Mouse (Mus musculus): ENCODE results near the gene Hibadh.

Hibadh gene

DNA sequence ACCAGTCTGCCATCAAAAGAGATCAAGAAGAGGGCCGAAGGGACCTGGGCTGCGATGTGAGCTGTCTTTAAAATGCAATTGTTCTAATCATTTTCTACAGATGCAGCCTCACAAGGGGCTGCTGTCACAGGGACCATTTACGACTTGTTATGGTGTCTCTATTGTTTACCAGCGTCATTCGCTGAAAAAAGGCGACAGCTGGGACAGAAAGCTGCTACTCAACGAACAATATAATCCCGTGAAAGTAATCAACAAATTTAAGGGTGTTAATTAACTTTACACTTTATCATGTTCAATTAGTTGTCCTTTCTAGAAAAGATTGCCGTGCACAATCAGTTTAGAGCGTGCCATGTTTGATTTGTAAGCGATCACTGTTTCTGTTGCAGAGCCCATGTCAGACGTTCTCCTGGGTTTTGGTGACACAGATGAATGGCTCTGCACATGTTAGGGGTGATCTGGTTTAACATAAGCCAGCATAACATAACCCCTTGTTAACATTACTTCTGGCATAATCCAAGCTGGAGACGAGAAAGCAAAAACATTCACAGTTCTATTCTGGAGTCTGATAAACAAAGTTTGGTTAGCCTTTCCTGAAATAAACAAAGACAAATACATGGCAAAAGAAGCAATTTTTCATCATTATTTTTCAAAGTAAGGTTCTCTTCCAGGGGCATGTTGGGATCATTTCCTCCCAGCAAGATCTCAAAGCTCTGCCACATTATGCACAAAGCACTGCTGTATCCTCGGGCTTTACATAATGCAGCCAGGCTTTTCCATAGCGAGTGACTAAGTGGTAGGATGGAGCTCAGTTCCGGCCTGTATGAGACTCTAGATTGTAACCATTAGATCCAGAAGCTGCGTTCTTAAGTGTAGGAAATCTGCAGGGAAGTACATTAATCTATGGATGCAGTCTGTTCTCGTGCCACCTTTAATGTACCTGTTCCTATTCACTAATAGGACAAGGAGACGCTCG, 72.6 kb downstream of the Hibadh start:
- no peak for DNase-seq (ENCODE audit: low read depth)

DNA sequence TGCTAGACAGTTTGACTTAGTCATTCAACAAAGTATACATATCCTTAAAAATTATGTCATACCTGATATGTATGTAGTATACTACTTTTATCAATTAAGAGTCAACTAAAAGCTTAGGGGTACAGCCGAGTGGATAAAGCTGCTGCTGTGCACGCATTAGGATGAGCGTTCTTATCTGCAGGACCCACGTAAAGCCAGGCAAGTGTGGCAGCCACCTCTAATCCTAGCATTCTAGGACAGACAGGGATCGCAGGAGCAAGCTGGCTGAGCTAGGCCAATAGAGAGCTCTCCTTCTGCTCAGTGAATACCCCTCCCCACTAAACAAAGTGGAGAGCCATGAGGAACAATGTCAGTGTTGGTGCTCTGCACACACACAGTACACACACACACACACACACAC, 75.0 kb downstream of the Hibadh start:
- DNase-seq (ENCODE audit: low read depth): no peak

DNA sequence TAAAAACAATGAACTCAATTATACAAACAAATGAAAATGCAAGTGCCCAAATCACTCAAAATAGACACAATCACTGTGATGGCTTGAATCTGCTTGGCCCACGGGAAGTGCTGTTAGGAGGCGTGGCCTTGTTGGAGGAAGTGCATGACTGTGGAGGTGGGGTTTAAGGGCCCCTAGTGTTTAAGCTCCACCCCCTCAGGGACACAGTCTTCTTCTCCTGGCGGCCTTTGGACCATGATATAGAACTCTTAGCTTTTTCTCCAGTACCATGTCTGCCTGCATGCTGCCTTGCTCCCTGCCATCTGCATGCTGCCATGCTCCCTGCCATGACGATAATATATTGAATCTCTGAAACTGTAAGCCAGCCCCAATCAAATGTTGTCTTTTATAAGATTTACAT, 77.2 kb downstream of the Hibadh start:
- no peak for DNase-seq (ENCODE audit: low read depth)

DNA sequence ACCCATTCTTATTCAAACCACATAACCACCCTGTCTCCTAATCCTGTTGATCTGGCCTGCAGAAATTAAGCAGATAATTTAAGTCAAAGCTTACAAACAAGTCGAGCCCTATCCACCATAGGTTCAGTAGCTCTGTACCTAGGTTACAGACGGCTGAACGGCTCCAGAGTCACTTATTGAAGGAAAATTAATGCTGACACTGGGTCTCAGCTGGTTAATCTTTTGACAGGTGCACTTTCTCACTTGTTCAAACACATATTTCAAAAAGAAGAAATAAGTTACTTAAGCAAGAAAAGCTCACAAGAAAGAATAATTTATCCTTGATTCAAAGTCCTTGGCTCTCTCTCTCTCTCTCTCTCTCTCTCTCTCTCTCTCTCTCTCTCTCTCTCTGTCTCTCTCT, 81.1 kb downstream of the Hibadh start:
- DNase-seq (ENCODE audit: low read depth): no peak

DNA sequence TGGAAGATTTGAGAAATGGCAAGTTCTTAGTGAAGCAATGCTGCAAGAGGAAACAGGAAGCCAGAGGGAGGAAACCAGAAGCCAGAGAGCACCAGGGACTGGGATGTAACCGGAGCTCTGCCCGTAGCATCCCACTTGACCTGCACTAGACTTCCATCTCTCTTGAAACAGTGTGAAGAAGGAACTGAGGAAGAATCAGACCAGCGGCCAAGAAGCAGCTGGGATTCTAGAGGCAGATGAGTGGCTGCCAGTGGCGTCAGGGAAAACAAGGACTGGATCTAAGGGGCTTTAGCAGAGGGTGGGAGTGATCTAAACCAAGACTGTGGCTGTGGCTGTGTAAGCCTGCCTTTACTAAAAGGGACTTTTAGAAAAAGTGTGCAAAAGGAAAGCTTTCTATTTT, 95.8 kb downstream of the Hibadh start:
- no peak for DNase-seq (ENCODE audit: low read depth)

DNA sequence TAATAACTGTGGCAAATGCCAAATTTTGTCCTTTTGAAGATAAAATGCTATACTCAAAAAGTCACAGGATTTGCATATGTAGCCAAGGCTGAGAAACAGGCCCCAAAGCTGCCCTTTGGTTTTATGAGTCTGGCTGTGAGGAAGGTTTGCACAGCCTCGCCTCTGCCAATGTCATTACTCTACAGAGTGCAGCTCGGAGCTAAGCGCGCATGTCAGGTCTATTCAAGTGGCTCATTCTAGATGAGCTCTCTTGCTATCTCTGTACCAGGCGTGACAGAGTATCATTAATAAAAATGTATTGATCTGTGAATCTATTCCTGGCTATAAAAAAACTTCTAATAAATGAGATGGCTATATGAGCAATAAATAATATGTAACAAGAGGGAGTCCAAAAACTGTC, 97.7 kb downstream of the Hibadh start:
- no peak for DNase-seq (ENCODE audit: low read depth)

DNA sequence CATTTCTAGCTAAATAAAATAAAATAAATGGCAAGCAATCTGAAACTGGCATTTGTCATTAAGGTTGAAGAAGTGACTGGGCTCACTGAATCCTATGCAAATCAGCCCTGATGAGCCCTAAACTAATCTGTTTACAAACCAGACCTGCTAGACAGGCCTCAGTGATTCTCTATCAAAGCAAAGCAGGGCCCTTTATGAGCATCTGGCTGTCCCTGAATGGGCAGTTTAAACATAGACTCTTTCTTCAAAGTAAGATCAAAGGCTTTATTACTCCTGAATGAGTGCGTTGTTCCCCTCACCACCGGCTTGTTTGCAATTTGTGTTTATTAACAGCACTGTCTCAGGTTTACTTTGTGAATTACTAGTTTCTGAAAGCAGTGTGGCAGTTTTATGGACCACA, 100.3 kb downstream of the Hibadh start:
- DNase-seq (ENCODE audit: low read depth): no peak

DNA sequence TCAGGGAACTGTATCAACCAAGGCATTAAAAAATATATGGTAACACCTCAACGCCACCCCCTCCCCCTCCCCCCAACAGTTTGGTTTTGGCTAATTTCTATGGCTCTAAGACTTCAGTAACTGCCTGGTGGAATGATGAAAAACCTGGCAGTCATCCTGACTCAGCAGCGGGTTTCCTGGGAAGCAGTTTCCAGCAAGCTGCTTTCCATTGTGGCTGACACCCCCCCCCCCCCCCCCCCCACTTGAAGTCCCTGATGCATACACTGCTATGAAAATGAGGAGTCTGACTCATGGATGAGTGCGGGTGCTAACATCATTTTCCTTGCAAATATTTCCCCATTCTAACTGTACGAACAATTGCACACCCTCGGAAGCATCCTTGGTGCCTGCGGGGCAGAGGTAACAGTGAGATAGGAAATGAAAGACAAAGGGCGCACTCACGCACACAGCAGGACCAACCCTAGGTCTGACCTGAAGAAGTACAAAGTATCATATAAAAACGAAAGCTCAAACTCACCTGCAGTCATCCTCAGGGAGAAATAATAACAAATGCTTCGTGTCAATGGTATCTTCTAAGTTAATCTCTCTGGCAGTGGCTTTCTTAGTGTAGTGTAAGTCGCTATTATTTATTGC, 105.0 kb downstream of the Hibadh start:
- DNase-seq (ENCODE audit: low read depth): no peak

DNA sequence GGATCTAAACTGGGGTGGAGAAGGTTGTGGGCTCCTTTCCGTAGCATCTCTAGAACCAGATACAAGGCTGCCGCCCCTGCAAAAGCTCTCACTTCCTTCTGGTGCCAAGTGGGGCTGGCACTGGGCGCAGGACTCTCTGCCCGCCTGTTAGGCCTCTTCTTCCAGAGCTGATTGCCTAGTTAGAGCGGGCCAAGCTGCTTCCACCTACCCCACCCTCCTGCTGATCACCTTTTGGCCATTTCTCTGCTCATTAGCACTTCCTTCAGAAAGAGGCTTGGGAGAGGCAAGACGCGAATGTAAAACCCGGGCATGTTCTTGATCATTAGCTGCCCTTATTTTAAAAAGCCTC, 108.1 kb downstream of the Hibadh start:
- no peak for DNase-seq (ENCODE audit: low read depth)

DNA sequence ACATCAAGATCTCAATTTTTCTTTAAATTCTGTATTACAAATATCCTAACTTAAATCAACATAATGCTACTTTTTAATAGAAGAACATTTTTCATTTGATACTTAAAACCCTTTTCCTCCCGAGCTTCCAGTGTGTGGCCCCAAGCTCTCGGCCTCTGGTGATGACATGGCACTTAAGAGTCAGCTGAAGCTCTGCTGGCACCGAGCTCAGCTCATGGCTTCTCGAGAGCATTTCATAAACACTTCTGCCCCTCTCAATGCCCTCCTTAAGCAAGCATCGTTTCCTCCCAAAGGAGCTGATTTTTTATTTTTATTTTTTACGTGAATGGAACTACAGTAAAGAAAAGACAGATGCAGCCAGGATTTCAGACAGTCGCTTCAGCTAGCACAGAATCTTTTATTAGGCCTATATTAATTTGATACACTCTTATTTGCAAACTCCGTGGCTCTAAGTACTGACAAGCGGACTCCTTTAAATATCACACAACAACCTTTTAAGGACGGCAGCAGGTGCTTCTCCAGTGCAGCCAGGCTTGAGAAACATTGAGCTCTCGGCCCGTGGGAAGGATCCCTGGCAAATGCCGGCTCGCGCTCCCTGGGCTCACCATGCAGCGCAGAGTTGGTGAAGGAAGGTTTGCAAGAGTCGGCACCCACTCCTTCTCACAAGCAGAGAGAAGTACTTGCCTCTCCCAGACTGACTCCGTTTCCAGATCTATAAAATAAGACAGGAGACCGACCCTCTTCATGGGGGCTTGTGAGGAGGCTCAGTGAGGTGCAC, 108.6 kb downstream of the Hibadh start:
- no peak for DNase-seq (ENCODE audit: low read depth)

DNA sequence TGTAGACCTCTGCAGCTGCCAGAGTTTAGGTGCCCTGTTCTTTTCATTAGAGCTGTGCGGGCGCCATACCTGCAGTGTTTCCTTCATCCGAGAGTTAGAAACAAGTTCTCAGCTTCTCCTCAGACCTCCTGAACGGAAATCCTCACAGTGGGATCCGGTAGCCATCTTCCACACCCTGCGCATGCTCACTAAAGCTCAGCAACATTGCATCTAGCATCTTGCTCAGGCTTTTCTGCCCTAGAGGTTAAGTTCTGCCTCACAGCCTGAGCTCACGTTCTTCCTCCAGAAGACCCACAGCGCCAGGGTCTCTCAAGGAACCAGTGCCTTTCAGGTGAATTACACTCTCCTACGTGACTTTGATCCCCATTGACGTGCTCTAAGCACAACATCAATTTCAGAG, 109.3 kb downstream of the Hibadh start:
- no peak for DNase-seq (ENCODE audit: low read depth)

DNA sequence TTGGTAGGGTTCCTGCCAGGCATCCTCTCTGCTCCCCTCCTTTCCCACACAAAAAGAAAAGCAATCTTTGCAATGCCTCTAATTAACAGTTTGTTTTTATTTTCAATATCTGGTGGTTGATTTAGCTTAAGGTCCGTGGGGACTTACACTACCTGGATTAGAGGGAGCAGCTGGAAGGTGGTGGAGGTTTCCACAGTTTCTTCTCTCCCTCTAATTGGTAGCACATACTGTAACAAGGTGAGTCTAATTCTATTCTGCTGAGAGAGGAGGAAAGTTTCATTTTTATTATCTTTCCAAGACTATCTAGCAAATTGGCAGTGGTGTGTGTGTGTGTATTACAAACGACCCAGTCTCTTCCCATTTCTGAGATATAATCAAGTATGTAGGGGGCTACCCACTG, 116.0 kb downstream of the Hibadh start:
- DNase-seq (ENCODE audit: low read depth): no peak

DNA sequence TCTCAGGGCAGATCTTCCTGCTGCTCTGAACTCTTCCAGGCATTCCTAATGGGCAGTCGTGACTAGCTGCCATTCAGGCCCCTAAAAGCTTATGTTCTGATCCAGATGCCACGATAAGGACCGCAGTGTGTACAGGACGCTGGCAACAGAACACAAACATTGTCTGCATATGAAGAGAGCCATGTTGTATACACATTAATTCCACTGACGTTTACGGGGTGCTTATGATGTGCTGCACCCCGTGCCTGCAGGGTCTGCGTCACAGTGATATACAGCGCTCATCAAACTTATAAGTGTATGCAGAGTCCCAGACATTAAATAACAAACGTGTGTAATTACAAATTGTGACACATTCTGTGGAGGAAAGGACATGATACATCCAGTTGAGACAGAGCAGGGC, 121.5 kb downstream of the Hibadh start:
- no peak for DNase-seq (ENCODE audit: low read depth)

DNA sequence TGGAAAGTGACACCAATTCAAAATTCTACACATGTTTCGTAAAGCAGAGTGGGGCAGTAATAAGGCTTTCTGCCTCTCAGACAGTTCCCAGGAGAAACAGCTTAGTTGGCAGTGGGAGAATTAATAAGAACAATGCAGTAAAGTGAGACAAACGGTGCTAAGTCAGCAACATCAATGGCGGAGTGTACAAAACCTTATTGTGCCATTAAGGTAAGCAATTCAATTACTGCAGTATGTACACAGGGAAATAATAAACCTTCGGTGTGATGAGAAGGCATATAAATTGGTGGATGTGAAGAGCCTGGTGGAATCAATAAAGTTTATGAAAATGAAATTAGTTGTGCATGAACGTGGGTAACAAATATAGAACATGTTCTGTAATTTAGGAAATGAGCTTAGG, 122.9 kb downstream of the Hibadh start:
- DNase-seq (ENCODE audit: low read depth): no peak

DNA sequence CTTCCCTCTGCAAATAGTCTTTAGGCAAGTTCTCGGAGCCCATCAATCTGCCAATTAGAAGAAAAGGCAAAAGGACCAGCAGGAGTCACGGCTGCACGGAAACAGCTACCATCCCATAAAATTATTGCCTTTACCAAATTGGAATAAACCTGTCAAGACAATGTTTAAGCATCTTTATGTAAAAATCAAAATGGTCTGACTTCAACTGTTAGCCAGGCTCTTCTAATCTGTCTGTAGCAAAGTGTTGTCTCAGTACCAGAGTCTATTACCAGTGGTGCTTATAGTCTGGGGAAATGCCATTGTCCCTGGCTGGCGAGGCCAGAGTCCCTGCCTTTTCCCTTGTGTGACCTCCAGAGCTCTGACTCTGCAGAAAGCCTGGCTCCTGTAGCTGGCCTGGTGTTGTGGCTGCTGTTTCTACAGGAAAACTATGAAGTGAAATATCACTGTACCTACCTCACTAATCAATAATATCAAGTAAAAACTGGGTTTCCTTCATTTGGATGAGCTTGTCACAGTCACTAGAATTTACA, 126.2 kb downstream of the Hibadh start:
- no peak for DNase-seq (ENCODE audit: low read depth)

DNA sequence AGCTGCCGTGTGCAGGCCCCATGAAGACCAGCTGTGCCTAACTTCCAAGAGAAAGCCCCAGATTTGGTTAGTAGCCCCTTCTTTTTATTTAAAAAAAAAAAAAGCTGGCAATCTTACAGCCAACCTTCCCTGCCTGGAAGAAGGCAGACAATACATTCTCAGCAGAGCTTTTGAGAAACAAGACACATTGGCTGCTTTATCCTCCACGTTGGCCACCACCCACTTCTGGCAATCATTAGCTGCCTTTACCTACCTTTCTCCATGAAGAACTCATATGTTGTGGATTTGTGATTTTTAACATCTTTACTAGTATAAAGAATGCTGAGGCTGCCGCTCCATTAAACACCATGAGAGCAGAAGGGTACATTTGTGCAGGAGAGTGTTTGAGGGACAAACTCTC, 131.4 kb downstream of the Hibadh start:
- DNase-seq (ENCODE audit: low read depth): no peak

DNA sequence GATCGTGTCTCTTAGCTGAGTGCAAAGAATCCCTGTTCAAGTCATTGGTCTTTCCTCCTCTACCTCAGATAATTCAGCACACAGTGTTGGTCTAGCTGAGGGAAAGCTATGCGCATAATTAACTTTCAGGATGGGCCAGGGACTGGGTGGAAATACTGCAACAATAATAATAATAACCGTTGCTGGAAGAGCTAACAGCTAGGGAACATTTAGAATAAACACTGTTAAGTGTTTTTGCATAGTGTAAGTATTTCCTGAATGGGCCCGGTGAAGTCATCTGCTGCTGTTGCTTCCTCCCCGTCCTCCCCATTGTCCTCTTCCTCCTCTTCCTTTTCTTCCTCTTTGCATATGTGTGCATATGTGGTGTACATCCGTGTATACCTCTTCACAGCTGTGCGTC, 132.2 kb downstream of the Hibadh start:
- DNase-seq (ENCODE audit: low read depth): no peak

DNA sequence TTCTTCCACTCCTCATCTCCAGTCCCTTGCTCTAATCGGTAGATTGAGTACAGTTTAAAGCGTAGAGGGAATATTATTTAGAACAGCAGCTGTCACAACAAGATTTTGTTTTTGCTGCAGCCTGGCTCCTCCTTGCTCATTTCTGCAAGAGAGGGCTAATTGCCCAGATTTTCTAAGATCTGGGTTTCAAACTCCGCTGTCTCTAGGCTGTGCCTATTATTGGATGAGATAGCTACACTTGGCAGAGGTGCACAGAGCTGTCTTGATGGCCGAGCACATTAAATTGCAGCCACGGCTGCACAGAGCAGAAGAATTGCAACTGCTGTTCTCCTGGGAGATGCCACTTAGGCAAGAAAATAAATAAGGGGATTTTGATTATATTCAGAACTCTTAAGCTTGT, 133.0 kb downstream of the Hibadh start:
- DNase-seq (ENCODE audit: low read depth): no peak

DNA sequence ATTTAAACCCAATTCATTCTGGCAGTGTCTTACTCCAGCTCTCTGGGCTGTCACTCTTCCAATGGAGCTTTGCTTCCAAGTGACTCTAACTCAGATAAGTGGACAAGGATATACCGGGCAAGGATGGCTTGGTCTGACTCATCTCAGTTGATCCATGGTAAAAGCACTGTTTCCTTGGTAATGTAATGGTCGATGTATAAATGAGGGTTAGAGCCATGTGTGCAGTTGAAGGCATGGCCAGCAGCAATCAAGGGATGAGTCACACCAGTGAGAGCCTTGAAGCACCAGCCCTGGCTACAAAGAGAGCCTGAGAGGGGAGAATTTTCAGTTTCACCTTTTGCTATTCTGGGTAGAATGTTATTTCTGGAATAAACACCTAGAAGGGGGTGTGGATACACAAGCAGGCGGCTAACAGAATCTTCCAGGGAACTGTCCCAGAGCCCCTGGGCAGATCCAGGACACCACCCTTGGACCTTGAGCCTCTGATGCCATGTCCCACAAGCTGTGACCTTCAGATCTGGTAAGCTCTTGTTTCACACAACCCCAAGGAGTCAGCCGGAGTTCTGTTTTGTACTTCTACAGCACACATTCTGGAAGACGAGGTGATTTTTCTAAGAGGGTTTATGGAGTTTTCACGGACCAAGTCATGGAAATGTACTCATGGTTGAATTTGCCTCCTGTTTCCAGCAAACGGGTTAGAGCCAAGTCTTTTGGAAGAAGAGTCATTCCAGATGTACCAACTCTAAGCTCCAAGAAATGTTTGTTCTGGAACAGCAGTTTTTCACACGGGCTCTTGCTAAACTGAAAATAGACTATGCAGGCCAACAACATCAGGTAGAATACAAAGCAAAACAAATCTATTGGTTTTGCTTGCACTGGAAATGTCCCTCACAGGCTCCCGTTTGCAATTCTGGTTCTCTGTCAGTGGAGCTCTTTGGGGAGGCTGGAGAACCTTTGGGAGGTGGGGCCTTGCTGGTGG, 134.1 kb downstream of the Hibadh start:
- no peak for DNase-seq (ENCODE audit: low read depth)

DNA sequence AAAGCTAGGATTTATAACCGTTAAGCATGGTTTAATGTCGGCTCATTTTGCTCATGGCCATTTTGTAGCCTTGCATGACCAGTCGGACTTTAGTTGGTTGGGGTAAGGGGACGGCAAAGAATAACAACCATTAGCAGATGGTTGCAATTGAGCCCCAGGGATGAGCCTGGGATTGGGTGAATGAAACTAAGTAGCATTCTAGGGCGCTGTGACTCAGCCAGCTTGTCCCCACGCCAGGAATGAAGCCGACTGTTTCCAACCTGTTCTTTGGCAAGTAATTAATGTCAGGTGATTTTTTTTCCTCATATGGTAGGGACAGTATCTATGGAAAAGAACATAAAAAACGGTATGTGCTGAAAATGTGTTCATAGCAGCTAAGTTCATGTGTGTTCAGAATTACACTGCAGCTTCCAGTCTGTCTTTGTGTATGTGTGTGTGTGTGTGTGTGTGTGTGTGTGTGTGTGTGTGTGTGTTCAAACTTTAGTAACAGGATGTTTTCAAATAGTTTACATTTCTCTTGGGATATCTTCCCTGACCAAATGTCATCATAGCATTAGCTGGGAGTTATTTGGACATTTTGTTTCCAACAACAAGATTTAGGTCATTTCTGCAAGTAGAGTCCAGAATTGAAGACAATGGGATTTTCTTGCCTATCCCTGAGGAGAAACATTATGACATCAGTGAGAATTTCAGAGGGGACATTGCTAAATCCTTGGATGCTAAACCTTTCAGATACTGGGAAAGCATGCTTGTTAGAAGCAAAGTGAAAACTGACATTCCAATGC, 135.3 kb downstream of the Hibadh start:
- DNase-seq (ENCODE audit: low read depth): no peak

DNA sequence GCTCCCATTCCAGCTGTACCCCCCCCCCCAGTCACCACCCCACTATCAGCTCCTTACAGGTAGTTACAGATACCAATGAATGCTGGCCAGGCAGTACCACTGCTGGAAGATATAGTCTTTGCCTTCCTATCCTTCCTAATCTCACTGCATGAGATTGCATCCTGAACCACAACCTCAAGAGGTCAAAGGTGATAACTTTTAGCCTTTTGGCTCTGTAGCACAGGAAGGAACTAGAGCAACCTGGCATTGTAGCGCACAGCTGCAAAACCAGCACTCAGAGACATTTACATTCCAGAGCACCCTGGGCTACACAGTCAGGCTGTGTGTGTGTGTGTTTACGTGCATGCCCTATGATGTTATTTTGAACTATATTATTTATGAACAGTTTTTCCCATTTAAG, 137.2 kb downstream of the Hibadh start:
- no peak for DNase-seq (ENCODE audit: low read depth)

Data from c-Kit-positive CD71-negative TER-119-negative erythroid progenitor cells, embryonic 14.5 days (primary cell).